Mouse (Mus musculus): Measurements from ENCODE around the gene Gbp9.
"Not testable (repeated sequence)": the region's sequence is repeated elsewhere in the genome, so short reads cannot be mapped to it uniquely, and the experiment has no call there.

Gene Gbp9

GRCm38 (mm10) chr5:105060224-105060623 lies 79.1 kb downstream of the Gbp9 start:
- no peaks in the 10 kb centered on the region for H3K9me3 ChIP-seq (ENCODE audit: low read length)
- H3K27me3 ChIP-seq (ENCODE audit: insufficient read depth, low read length): no peaks in the 10 kb centered on the region
- no peaks in the 10 kb centered on the region for H3K36me3 ChIP-seq (ENCODE audit: insufficient read depth, low read length)
- TF ChIP-seq POU5F1 (IDR thresholded peaks at IDR 0.05; ENCODE audit: borderline replicate concordance, low read length) (no peak), NANOG (IDR thresholded peaks at IDR 0.05; ENCODE audit: borderline replicate concordance, low read length) (no peak), CTCF (conservative IDR thresholded peaks at IDR 0.05; ENCODE audit: low read length) (no peak)
- no peaks in the 10 kb centered on the region for H3K4me1 ChIP-seq (replicated peaks; ENCODE audit: low read depth, low read length)
- no peak overlapping the region for H3K4me3 ChIP-seq (replicated peaks; ENCODE audit: low read length)

- no peak overlapping the region for H3K4me3 ChIP-seq (replicated peaks; ENCODE audit: low read length)
- H3K4me1 ChIP-seq (replicated peaks; ENCODE audit: low read depth, low read length): no peaks in the 10 kb centered on the region
- H3K27me3 ChIP-seq (ENCODE audit: insufficient read depth, low read length): no peaks in the 10 kb centered on the region
- H3K9me3 ChIP-seq (ENCODE audit: low read length): no peaks in the 10 kb centered on the region
- no peaks in the 10 kb centered on the region for H3K36me3 ChIP-seq (ENCODE audit: insufficient read depth, low read length)
- TF ChIP-seq POU5F1 (IDR thresholded peaks at IDR 0.05; ENCODE audit: borderline replicate concordance, low read length) (no peak), CTCF (conservative IDR thresholded peaks at IDR 0.05; ENCODE audit: low read length) (no peak), NANOG (IDR thresholded peaks at IDR 0.05; ENCODE audit: borderline replicate concordance, low read length) (no peak)
Observed at GRCm38 (mm10) chr5:105055279-105055678, 84.1 kb downstream of the Gbp9 start.

GRCm38 (mm10) chr5:105053471-105054169 lies 85.7 kb downstream of the Gbp9 start:
- H3K36me3 ChIP-seq (ENCODE audit: insufficient read depth, low read length); H3K27me3 ChIP-seq (ENCODE audit: insufficient read depth, low read length); H3K9me3 ChIP-seq (ENCODE audit: low read length); H3K4me3 ChIP-seq (replicated peaks; ENCODE audit: low read length); H3K4me1 ChIP-seq (replicated peaks; ENCODE audit: low read depth, low read length): not testable (repeated sequence)

GRCm38 (mm10) chr5:105032362-105032761 lies 107.0 kb downstream of the Gbp9 start:
- Histone ChIP-seq H3K36me3 (ENCODE audit: insufficient read depth, low read length) (no peaks in the 10 kb centered on the region), H3K27me3 (ENCODE audit: insufficient read depth, low read length) (no peaks in the 10 kb centered on the region), H3K4me1 (replicated peaks; ENCODE audit: low read depth, low read length) (no peaks in the 10 kb centered on the region), H3K4me3 (replicated peaks; ENCODE audit: low read length) (no peak overlapping the region), H3K9me3 (ENCODE audit: low read length) (no peaks in the 10 kb centered on the region; the same call in 1 of the 2 replicates)
- no peak for TF ChIP-seq CTCF (conservative IDR thresholded peaks at IDR 0.05; ENCODE audit: low read length)
- no peak for TF ChIP-seq POU5F1 (IDR thresholded peaks at IDR 0.05; ENCODE audit: borderline replicate concordance, low read length)
- TF ChIP-seq NANOG (IDR thresholded peaks at IDR 0.05; ENCODE audit: borderline replicate concordance, low read length): no peak
